Mouse (Mus musculus) bone marrow, adult 2 months (tissue): ENCODE data around the gene Zfp618.

Source experiments
- CTCF ChIP-seq: fragments of 200-500 bp; IDR thresholded peaks from 2 replicates; pipeline ENCODE4 v1.5.1; 2011; ENCODE audit warnings: low read length, control low read depth; ENCODE audit not compliant: control insufficient read depth, insufficient read depth
- POLR2A ChIP-seq: fragments of 200-500 bp; IDR thresholded peaks from 2 replicates; pipeline ENCODE4 v1.6.1; 2011; ENCODE audit warnings: low read depth, mild to moderate bottlenecking, control low read depth, low read length, borderline replicate concordance; ENCODE audit not compliant: control insufficient read depth

GRCm38 (mm10) chr4:63010226-63010625 is 44.9 kb downstream of the Zfp618 start:
- TF ChIP-seq CTCF (no peak), POLR2A (no peak)
